Mouse (Mus musculus): Measurements from ENCODE around the gene Gpr21. TPM values are rescaled to one million over a fixed set of nuclear protein-coding genes. Genes with fewer than 3 reads are reported as not detected.
"Not testable (repeated sequence)": the region's sequence is repeated elsewhere in the genome, so short reads cannot be mapped to it uniquely, and the experiment has no call there.

Gpr21 gene
- total and polyA plus RNA-seq, 2 experiments = 0.06 to 1.0 TPM

DNA sequence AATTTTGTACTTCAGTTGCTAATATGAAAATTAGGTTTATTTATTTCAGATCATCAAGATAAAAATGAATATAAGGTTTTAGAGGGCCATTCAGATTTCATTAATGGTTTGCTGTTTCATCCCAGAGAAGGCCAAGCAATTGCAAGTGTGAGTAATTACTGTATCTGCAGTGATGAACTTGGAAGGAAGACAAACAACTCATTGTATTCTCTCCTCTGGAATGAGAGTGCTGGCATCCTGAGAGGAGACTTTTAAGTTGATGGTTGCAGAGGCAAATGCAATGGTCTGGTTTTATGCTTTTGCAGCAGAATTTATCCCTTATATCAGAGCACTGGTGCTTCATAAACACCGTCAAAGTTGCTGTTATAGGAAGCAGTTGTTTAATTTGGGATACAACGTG, 27.2 kb upstream of the Gpr21 start:
- no peaks in the 10 kb centered on the region; the same call in 1 of the 2 replicates for H3K79me2 ChIP-seq (ENCODE audit: control insufficient read depth, insufficient read depth, low read length)
- 92% methylated on average over 2 of the region's 2 CpGs for WGBS
- peaks cover 41% of the 10 kb centered on the region for H3K36me3 ChIP-seq (ENCODE audit: control insufficient read depth, insufficient read depth, low read length)
- no peaks in the 10 kb centered on the region; the same call in 1 of the 2 replicates for H3K4me1 ChIP-seq (ENCODE audit: control insufficient read depth, insufficient read depth, low read length)
- H3K27ac ChIP-seq (replicated peaks; ENCODE audit: insufficient read depth, low read depth, low read length) = no peak overlapping the region
- H3K4me3 ChIP-seq (ENCODE audit: insufficient read depth, low read depth, low read length) = no peak overlapping the region
- no peak overlapping the region for H3K9ac ChIP-seq (ENCODE audit: low read depth, low read length)
- DNase-seq (ENCODE audit: extremely low read depth, low read depth, low spot score) = no peak
- no peaks in the 10 kb centered on the region for H3K27me3 ChIP-seq (ENCODE audit: control insufficient read depth, insufficient read depth, low read length)
- TF ChIP-seq CTCF (IDR thresholded peaks at IDR 0.05; ENCODE audit: low read depth, low read length) = no peak
- TF ChIP-seq POLR2A (IDR thresholded peaks at IDR 0.05; ENCODE audit: extremely low read depth, insufficient read depth, low read length) = no peak

DNA sequence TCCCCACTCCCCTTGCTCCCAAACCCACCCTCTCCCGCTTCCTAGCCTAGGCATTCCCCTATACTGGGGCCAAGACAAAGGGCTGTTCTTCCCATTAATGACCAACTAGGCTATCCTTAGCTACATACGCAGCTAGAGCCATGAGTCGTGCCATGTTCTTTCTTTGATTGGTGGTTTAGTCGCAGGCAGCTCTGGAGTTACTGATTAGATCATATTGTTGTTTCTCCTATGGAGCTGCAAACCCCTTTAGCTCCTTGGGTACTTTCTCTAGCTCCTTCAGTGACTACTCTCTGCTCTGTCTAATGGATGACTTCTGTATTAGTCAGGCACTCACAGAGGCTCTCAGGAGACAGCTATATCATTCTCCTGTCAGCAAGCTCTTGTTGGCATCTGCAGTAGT, 18.8 kb upstream of the Gpr21 start:
- DNase-seq (ENCODE audit: extremely low read depth, low read depth, low spot score) = no peak
- H3K27ac ChIP-seq (replicated peaks; ENCODE audit: insufficient read depth, low read depth, low read length) = no peak overlapping the region
- WGBS = 97% methylated on average over 4 of the region's 4 CpGs

DNA sequence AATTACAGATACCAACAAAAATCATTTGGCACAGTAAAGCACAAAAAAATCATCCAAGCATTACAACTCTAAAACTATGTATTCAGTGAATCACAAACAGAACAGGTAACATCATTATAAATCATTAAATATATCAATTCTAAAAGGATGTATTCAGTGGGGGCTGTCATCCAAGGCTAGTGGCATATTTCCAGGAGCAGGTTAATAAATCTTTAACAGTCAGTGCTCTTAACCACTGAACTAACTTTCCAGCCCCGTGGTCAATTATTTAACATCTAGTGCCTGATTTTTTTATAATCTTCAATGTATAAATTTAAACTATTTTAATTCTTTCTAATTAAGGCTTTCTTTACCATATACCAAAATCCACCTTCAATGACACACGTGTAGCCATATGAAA, 10.3 kb upstream of the Gpr21 start:
- H3K79me2 ChIP-seq (ENCODE audit: control insufficient read depth, insufficient read depth, low read length); H3K4me1 ChIP-seq (ENCODE audit: control insufficient read depth, insufficient read depth, low read length); H3K27ac ChIP-seq (replicated peaks; ENCODE audit: insufficient read depth, low read depth, low read length); H3K27me3 ChIP-seq (ENCODE audit: control insufficient read depth, insufficient read depth, low read length); DNase-seq (ENCODE audit: extremely low read depth, low read depth, low spot score); H3K9ac ChIP-seq (ENCODE audit: low read depth, low read length); H3K4me3 ChIP-seq (ENCODE audit: insufficient read depth, low read depth, low read length): not testable (repeated sequence)
- peaks cover 38% of the 10 kb centered on the region for H3K36me3 ChIP-seq (ENCODE audit: control insufficient read depth, insufficient read depth, low read length)
- 53% methylated on average over 2 of the region's 2 CpGs for WGBS

More for the DNA sequence above, 18.8 kb upstream of the Gpr21 start:
- TF ChIP-seq CTCF (IDR thresholded peaks at IDR 0.05; ENCODE audit: low read depth, low read length) = no peak
- TF ChIP-seq POLR2A (IDR thresholded peaks at IDR 0.05; ENCODE audit: extremely low read depth, insufficient read depth, low read length) = no peak
- Histone ChIP-seq H3K9ac (ENCODE audit: low read depth, low read length) (no peak overlapping the region), H3K27me3 (ENCODE audit: control insufficient read depth, insufficient read depth, low read length) (no peaks in the 10 kb centered on the region), H3K4me1 (ENCODE audit: control insufficient read depth, insufficient read depth, low read length) (no peaks in the 10 kb centered on the region), H3K36me3 (ENCODE audit: control insufficient read depth, insufficient read depth, low read length) (peaks cover 29% of the 10 kb centered on the region), H3K4me3 (ENCODE audit: insufficient read depth, low read depth, low read length) (no peak overlapping the region), H3K79me2 (ENCODE audit: control insufficient read depth, insufficient read depth, low read length) (no peaks in the 10 kb centered on the region)

DNA sequence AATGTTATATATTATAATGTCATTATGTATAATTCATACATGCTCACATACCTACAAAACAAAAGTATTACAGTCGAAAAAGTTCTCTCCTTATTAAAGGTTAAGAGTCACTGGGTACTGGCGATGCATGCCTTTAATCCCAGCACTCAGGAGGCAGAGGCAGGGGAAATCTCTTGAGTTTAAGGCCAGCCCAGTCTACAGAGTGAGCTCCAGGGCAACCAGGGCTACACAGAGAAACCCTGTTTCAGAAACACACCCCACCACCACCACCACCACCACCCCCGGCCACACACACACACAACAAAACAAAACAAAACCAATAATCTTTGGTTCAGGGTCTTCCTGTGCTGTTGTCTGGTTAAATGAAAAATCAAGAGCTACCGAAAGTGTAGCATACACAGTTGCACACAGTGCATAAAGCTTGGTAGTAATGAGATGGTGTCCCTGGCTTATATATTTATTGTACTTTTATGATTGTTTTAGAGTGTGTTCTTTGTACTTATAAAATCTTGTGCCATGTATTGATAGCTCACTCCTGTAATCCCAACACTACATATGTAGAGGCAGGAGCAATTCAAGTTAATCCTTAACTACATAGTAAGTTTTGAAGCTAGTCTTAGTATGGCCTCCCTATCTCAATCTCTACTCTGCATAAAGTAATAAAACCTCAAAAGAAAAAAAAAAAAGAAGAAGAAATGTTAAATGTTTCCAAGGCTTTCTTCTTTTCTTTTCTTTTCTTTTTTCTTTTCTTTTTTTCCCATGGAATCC, 4.8 kb upstream of the Gpr21 start:
- no peak for TF ChIP-seq CTCF (IDR thresholded peaks at IDR 0.05; ENCODE audit: low read depth, low read length)
- Histone ChIP-seq H3K4me3 (ENCODE audit: insufficient read depth, low read depth, low read length) (no peak overlapping the region), H3K36me3 (ENCODE audit: control insufficient read depth, insufficient read depth, low read length) (peaks cover 36% of the 10 kb centered on the region), H3K27me3 (ENCODE audit: control insufficient read depth, insufficient read depth, low read length) (no peaks in the 10 kb centered on the region), H3K27ac (replicated peaks; ENCODE audit: insufficient read depth, low read depth, low read length) (no peak overlapping the region), H3K9ac (ENCODE audit: low read depth, low read length) (no peak overlapping the region), H3K4me1 (ENCODE audit: control insufficient read depth, insufficient read depth, low read length) (no peaks in the 10 kb centered on the region), H3K79me2 (ENCODE audit: control insufficient read depth, insufficient read depth, low read length) (no peaks in the 10 kb centered on the region; the same call in 1 of the 2 replicates)
- WGBS = 96% methylated on average over 4 of the region's 4 CpGs
- no peak for DNase-seq (ENCODE audit: extremely low read depth, low read depth, low spot score)

DNA sequence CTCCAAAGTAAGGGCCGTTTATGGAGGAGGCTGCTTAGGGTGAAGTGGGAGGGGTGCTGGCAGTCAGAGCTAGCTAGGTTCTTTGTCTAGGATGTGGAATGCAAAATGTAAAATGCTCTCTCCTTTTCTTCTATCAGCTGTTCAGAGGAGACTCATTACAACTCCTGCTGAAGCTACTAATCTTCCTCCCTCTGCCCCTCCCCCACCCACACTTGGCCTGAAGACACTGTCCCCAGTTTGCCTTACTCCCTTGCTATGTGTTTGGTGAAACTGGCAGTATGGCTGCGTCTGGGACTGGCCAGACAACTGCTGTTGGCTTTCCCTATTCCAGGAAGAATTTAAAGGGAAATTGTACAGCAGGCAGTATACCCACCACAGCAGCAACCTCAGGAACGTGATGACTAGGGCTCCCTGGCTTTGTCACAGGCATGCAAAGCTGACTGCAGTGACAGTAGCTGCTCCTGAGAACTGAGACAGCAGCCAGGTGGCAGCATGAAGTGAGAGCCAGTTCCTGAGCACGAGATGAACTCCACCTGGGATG, 860 bp downstream of the Gpr21 start:
- DNase-seq (ENCODE audit: extremely low read depth, low read depth, low spot score) = no peak
- WGBS = 79% methylated on average over 4 of the region's 4 CpGs
- no peak overlapping the region for H3K9ac ChIP-seq (ENCODE audit: low read depth, low read length)
- no peaks in the 10 kb centered on the region for H3K79me2 ChIP-seq (ENCODE audit: control insufficient read depth, insufficient read depth, low read length)
- peaks cover 18% of the 10 kb centered on the region for H3K36me3 ChIP-seq (ENCODE audit: control insufficient read depth, insufficient read depth, low read length)
- no peaks in the 10 kb centered on the region for H3K27me3 ChIP-seq (ENCODE audit: control insufficient read depth, insufficient read depth, low read length)
- no peak overlapping the region for H3K27ac ChIP-seq (replicated peaks; ENCODE audit: insufficient read depth, low read depth, low read length)
- no peak overlapping the region for H3K4me3 ChIP-seq (ENCODE audit: insufficient read depth, low read depth, low read length)
- TF ChIP-seq POLR2A (IDR thresholded peaks at IDR 0.05; ENCODE audit: extremely low read depth, insufficient read depth, low read length) (no peak), CTCF (IDR thresholded peaks at IDR 0.05; ENCODE audit: low read depth, low read length) (no peak)
- no peaks in the 10 kb centered on the region for H3K4me1 ChIP-seq (ENCODE audit: control insufficient read depth, insufficient read depth, low read length)

DNA sequence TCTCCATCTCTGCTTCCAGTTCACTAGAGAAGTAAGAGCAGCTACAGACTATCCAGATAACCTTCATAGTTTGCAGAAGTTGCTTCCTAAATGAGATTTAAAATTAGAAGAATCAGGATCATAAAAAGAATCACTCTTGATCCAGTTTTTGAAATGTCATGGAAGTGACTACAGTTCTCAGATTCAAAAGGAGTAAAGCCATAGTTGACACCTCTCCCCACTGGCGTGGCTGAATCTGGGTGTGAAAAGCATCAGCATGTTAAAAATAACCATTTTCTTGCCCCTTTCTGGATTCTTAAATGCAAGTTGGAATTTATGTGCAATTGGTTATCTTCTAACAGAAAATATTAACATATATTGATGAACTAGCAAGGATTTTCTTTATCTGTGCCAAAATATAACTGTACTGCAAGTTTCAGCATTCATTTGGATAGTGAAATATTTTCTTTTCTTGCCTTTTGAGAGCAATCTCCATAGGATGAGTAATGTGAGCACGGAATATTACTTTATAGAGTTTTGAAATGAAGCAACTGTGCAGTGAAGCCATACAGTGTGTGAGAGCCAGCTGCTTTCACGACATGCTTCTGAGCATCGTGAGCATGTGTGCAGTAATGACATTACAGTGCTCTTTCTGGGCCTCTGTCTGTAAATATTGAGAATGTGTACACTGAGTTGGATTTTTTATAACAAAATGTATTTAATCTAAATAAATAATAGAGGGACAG, 2.6 kb downstream of the Gpr21 start:
- Histone ChIP-seq H3K36me3 (ENCODE audit: control insufficient read depth, insufficient read depth, low read length) (peaks cover 13% of the 10 kb centered on the region), H3K9ac (ENCODE audit: low read depth, low read length) (no peak overlapping the region), H3K27me3 (ENCODE audit: control insufficient read depth, insufficient read depth, low read length) (no peaks in the 10 kb centered on the region), H3K27ac (replicated peaks; ENCODE audit: insufficient read depth, low read depth, low read length) (no peak overlapping the region), H3K79me2 (ENCODE audit: control insufficient read depth, insufficient read depth, low read length) (no peaks in the 10 kb centered on the region), H3K4me3 (ENCODE audit: insufficient read depth, low read depth, low read length) (no peak overlapping the region), H3K4me1 (ENCODE audit: control insufficient read depth, insufficient read depth, low read length) (no peaks in the 10 kb centered on the region)
- no peak for DNase-seq (ENCODE audit: extremely low read depth, low read depth, low spot score)
- 89% methylated on average over 4 of the region's 4 CpGs for WGBS
- TF ChIP-seq POLR2A (IDR thresholded peaks at IDR 0.05; ENCODE audit: extremely low read depth, insufficient read depth, low read length) = no peak
- no peak for TF ChIP-seq CTCF (IDR thresholded peaks at IDR 0.05; ENCODE audit: low read depth, low read length)

Measured in liver, adult 2 months (tissue).